Mouse (Mus musculus) hindbrain, embryonic 15.5 days (tissue): ENCODE measurements around the gene Mtch1. TPM values are rescaled to one million over a fixed set of nuclear protein-coding genes. Genes with fewer than 3 reads are reported as not detected.

Source experiments
- ATAC-seq: fragments of 200-750 bp; cut with Nextera tagmentation; 2 replicates; pipeline ENCODE4 v1.8.0; 2017; ENCODE audit warnings: low read depth, moderate number of reproducible peaks, moderate TSS enrichment; ENCODE audit not compliant: low FRiP score
- H3K27ac ChIP-seq: fragments of 300-500 bp; sonication (generic); replicated peaks from 2 replicates; pipeline ENCODE4 v1.5.1; 2015; ENCODE audit warnings: mild to moderate bottlenecking, inconsistent platforms
- H3K27me3 ChIP-seq: fragments of 300-500 bp; sonication (generic); 2 replicates; pipeline ENCODE4 v1.6.1; 2015; ENCODE audit warnings: control low read depth, inconsistent platforms
- H3K36me3 ChIP-seq: fragments of 300-500 bp; sonication (generic); 2 replicates; pipeline ENCODE4 v1.6.1; 2015; ENCODE audit warnings: control low read depth, inconsistent platforms
- H3K4me1 ChIP-seq: fragments of 300-500 bp; sonication (generic); replicated peaks from 2 replicates; pipeline ENCODE4 v1.6.1; 2015; ENCODE audit warnings: control low read depth, inconsistent platforms
- H3K4me2 ChIP-seq: fragments of 300-500 bp; sonication (generic); 2 replicates; pipeline ENCODE4 v1.6.1; 2015; ENCODE audit warnings: moderate library complexity, mild to moderate bottlenecking, inconsistent platforms
- H3K4me3 ChIP-seq: fragments of 300-500 bp; sonication (generic); 2 replicates; pipeline ENCODE4 v1.5.1; 2015; ENCODE audit warnings: mild to moderate bottlenecking, inconsistent platforms
- H3K9ac ChIP-seq: fragments of 300-500 bp; sonication (generic); 2 replicates; pipeline ENCODE4 v1.6.1; 2015; ENCODE audit warnings: inconsistent platforms
- H3K9me3 ChIP-seq: fragments of 300-500 bp; sonication (generic); 2 replicates; pipeline ENCODE4 v1.6.1; 2016; ENCODE audit warnings: control low read depth, inconsistent platforms
- WGBS: fragments of 180-500 bp; shearing (Covaris S2); methylation state at CpG from one replicate; pipeline ENCODE4 v1.1.7; 2015; 5-methylcytosine and 5-hydroxymethylcytosine counted together
- polyA plus RNA-seq: library from polyadenylated mRNA; unstranded; fragments of >200 nt; fragmentation: Nextera tagmentation; extraction: Ambion mirVana; gene quantifications from 2 replicates; pipeline ENCODE4 v1.2.1, GENCODE M21; 2015

The Mtch1 gene
- polyA plus RNA-seq, 1 experiment from 2014 or later, result 492 TPM

GRCm38 (mm10) chr17:29301421-29301820 lies 46.3 kb downstream of the Mtch1 start:
- H3K4me1 ChIP-seq, result peaks cover 14% of the 10 kb centered on the region; the same call in 1 of the 2 replicates
- H3K9me3 ChIP-seq, result no peaks in the 10 kb centered on the region
- no peak for ATAC-seq
- no peaks in the 10 kb centered on the region for H3K27me3 ChIP-seq
- H3K4me3 ChIP-seq, result no peak overlapping the region
- no peak overlapping the region for H3K4me2 ChIP-seq
- H3K36me3 ChIP-seq, result peaks cover 42% of the 10 kb centered on the region
- WGBS, result 93% methylated on average over 6 of the region's 6 CpGs
- no peak overlapping the region for H3K27ac ChIP-seq
- no peak overlapping the region for H3K9ac ChIP-seq

GRCm38 (mm10) chr17:29300926-29301325 lies 46.8 kb downstream of the Mtch1 start:
- WGBS, result 90% methylated on average over 7 of the region's 7 CpGs
- H3K27ac ChIP-seq, result no peak overlapping the region
- no peaks in the 10 kb centered on the region for H3K27me3 ChIP-seq
- H3K4me2 ChIP-seq, result no peak overlapping the region
- peaks cover 47% of the 10 kb centered on the region for H3K36me3 ChIP-seq
- H3K4me1 ChIP-seq, result peaks cover 13% of the 10 kb centered on the region; the same call in 1 of the 2 replicates
- ATAC-seq, result no peak
- H3K9ac ChIP-seq, result no peak overlapping the region
- H3K4me3 ChIP-seq, result no peak overlapping the region
- no peaks in the 10 kb centered on the region for H3K9me3 ChIP-seq

GRCm38 (mm10) chr17:29299282-29299681 lies 48.5 kb downstream of the Mtch1 start:
- H3K4me1 ChIP-seq, result no peaks in the 10 kb centered on the region
- no peak overlapping the region for H3K27ac ChIP-seq
- no peaks in the 10 kb centered on the region for H3K9me3 ChIP-seq
- no peak overlapping the region for H3K4me2 ChIP-seq
- ATAC-seq, result no peak
- whole genome bisulfite sequencing, result 90% methylated on average over 4 of the region's 4 CpGs
- H3K36me3 ChIP-seq, result peaks cover 61% of the 10 kb centered on the region
- H3K27me3 ChIP-seq, result no peaks in the 10 kb centered on the region
- H3K4me3 ChIP-seq, result no peak overlapping the region
- H3K9ac ChIP-seq, result no peak overlapping the region

- Histone ChIP-seq H3K4me3 (no peak overlapping the region), H3K27ac (no peak overlapping the region), H3K4me2 (no peak overlapping the region), H3K27me3 (no peaks in the 10 kb centered on the region), H3K9me3 (no peaks in the 10 kb centered on the region), H3K36me3 (peaks cover 67% of the 10 kb centered on the region), H3K9ac (no peak overlapping the region), H3K4me1 (no peaks in the 10 kb centered on the region)
- 84% methylated on average over 6 of the region's 6 CpGs for WGBS
- ATAC-seq, result no peak
These were observed 49.9 kb downstream of the Mtch1 start for GRCm38 (mm10) chr17:29297813-29298212.

GRCm38 (mm10) chr17:29297321-29297720 lies 50.4 kb downstream of the Mtch1 start:
- no peaks in the 10 kb centered on the region for H3K4me1 ChIP-seq
- ATAC-seq, result no peak

GRCm38 (mm10) chr17:29295835-29296234 lies 51.9 kb downstream of the Mtch1 start:
- Histone ChIP-seq H3K36me3 (peaks cover 54% of the 10 kb centered on the region), H3K9ac (no peak overlapping the region), H3K27ac (no peak overlapping the region), H3K4me2 (no peak overlapping the region), H3K4me1 (no peaks in the 10 kb centered on the region), H3K27me3 (no peaks in the 10 kb centered on the region), H3K9me3 (no peaks in the 10 kb centered on the region), H3K4me3 (no peak overlapping the region)
- no peak for ATAC-seq
- WGBS, result 86% methylated on average over 5 of the region's 5 CpGs

More at GRCm38 (mm10) chr17:29297321-29297720, 50.4 kb downstream of the Mtch1 start:
- H3K36me3 ChIP-seq, result peaks cover 67% of the 10 kb centered on the region
- H3K27ac ChIP-seq, result no peak overlapping the region
- no peak overlapping the region for H3K9ac ChIP-seq
- H3K9me3 ChIP-seq, result no peaks in the 10 kb centered on the region
- no peaks in the 10 kb centered on the region for H3K27me3 ChIP-seq
- WGBS, result 82% methylated on average over 10 of the region's 10 CpGs
- no peak overlapping the region for H3K4me3 ChIP-seq
- H3K4me2 ChIP-seq, result no peak overlapping the region

GRCm38 (mm10) chr17:29293807-29294605 lies 53.7 kb downstream of the Mtch1 start:
- WGBS, result 82% methylated on average over 9 of the region's 9 CpGs
- Histone ChIP-seq H3K4me3 (no peak overlapping the region), H3K27ac (no peak overlapping the region), H3K4me1 (no peaks in the 10 kb centered on the region), H3K4me2 (no peak overlapping the region), H3K9ac (no peak overlapping the region), H3K36me3 (peaks cover 48% of the 10 kb centered on the region), H3K27me3 (no peaks in the 10 kb centered on the region), H3K9me3 (no peaks in the 10 kb centered on the region)
- ATAC-seq, result no peak

GRCm38 (mm10) chr17:29292996-29293395 lies 54.7 kb downstream of the Mtch1 start:
- H3K36me3 ChIP-seq, result peaks cover 39% of the 10 kb centered on the region
- H3K4me2 ChIP-seq, result no peak overlapping the region
- H3K9ac ChIP-seq, result no peak overlapping the region
- 90% methylated on average over 3 of the region's 3 CpGs for WGBS
- no peaks in the 10 kb centered on the region for H3K27me3 ChIP-seq
- H3K9me3 ChIP-seq, result no peaks in the 10 kb centered on the region
- H3K4me3 ChIP-seq, result no peak overlapping the region
- no peak for ATAC-seq
- no peaks in the 10 kb centered on the region for H3K4me1 ChIP-seq
- H3K27ac ChIP-seq, result no peak overlapping the region

- Histone ChIP-seq H3K4me1 (no peaks in the 10 kb centered on the region), H3K27me3 (no peaks in the 10 kb centered on the region), H3K9me3 (no peaks in the 10 kb centered on the region), H3K9ac (no peak overlapping the region), H3K36me3 (peaks cover 30% of the 10 kb centered on the region), H3K27ac (no peak overlapping the region), H3K4me2 (no peak overlapping the region), H3K4me3 (no peak overlapping the region)
- ATAC-seq, result no peak
- WGBS, result 84% methylated on average over 7 of the region's 7 CpGs
These were observed 55.9 kb downstream of the Mtch1 start for GRCm38 (mm10) chr17:29291793-29292192.

GRCm38 (mm10) chr17:29282216-29282952 lies 65.3 kb downstream of the Mtch1 start:
- H3K27ac ChIP-seq, result peak overlapping the region; percentile 22
- H3K9me3 ChIP-seq, result no peaks in the 10 kb centered on the region
- no peak overlapping the region for H3K9ac ChIP-seq
- no peaks in the 10 kb centered on the region for H3K4me1 ChIP-seq
- no peaks in the 10 kb centered on the region for H3K27me3 ChIP-seq
- H3K4me2 ChIP-seq, result no peak overlapping the region
- H3K4me3 ChIP-seq, result no peak overlapping the region
- ATAC-seq, result peak; percentile 38; the same call in 1 of the 2 replicates
- 42% methylated on average over 21 of the region's 21 CpGs for WGBS
- peaks cover 18% of the 10 kb centered on the region for H3K36me3 ChIP-seq
